Mouse (Mus musculus): ENCODE measurements at regions not wholly inside any gene's neighbourhood (a gene's known extent, or its start where the extent isn't known, plus 50 kb on each side); places are given as distances from the start of the nearest gene placed in this dataset.

GRCm38 (mm10) chr2:45700578-45700977 lies 583.4 kb upstream of the Zeb2 start:
- TF ChIP-seq CTCF (IDR thresholded peaks at IDR 0.05; ENCODE audit: low read depth), result no peak
- TF ChIP-seq EP300 (IDR thresholded peaks at IDR 0.05; ENCODE audit: low read depth), result no peak
